Mouse (Mus musculus): ENCODE measurements around the gene Man2a1.

DNA sequence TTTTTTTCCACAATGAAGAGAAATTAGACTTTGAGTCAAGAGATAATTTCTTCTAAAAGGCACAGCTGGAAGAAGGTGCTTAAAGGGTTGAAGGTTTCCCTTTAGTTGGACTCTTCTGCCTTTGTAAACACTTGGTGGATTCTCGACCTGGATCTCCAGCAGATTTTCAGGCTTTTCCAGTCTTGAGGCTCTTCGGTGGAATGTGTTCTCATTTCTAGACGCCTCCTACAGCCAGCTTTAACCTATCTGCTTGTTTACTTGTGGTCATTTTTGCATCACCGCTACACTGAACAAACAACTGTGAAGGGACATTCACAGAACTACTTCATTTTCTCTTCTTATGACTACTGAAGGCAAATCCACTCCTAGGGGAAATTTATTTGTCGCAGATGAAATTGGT is 173.7 kb downstream of the Man2a1 start:
- TF ChIP-seq MYOG (IDR thresholded peaks at IDR 0.05; ENCODE audit: control insufficient read depth, extremely low read depth, insufficient read length) (no peak), CTCF (IDR thresholded peaks at IDR 0.05; ENCODE audit: control insufficient read depth, insufficient read depth, insufficient read length) (no peak), USF1 (IDR thresholded peaks at IDR 0.05; ENCODE audit: low read depth) (no peak)

Data from C2C12 (cell line).